Mouse (Mus musculus): ENCODE results near the gene 5330417C22Rik.
"Not testable (repeated sequence)": the region's sequence is repeated elsewhere in the genome, so short reads cannot be mapped to it uniquely, and the experiment has no call there.

5330417C22Rik gene

GRCm38 (mm10) chr3:108533114-108533885 is 3.0 kb downstream of the 5330417C22Rik start:
- DNase-seq (ENCODE audit: low read depth, low spot score), result no peak

DNA sequence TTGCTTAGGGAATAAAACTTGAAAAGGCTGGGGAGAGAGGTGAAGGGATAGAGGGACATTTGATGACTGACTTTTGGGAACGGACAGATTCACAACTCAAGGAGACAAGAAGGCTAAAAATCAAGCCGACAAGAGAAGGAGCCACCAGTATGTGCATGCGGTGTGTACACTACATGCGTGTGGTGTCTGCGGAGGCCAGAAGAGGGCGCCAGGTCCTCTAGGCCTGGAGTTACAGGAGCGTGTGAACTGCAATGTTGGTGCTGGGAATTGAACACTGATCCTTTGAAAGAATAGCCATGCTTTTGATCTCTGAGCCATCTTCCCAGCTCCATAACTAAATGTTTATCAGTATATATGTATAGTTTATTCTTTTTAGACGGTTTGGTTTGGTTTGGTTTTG is 7.8 kb downstream of the 5330417C22Rik start:
- no peak for DNase-seq (ENCODE audit: low read depth, low spot score)

- DNase-seq (ENCODE audit: low read depth, low spot score), result no peak
These were observed 12.9 kb downstream of the 5330417C22Rik start for GRCm38 (mm10) chr3:108523415-108523814.

GRCm38 (mm10) chr3:108518276-108518675 is 18.1 kb downstream of the 5330417C22Rik start:
- no peak for DNase-seq (ENCODE audit: low read depth, low spot score)

- peak; percentile 49 for DNase-seq (ENCODE audit: low read depth, low spot score)
These were observed 22.9 kb downstream of the 5330417C22Rik start for GRCm38 (mm10) chr3:108513465-108513864.

GRCm38 (mm10) chr3:108510716-108511483 is 25.4 kb downstream of the 5330417C22Rik start:
- no peak for DNase-seq (ENCODE audit: low read depth, low spot score)

- no peak for DNase-seq (ENCODE audit: low read depth, low spot score)
These were observed 26.2 kb downstream of the 5330417C22Rik start for GRCm38 (mm10) chr3:108510156-108510555.

DNA sequence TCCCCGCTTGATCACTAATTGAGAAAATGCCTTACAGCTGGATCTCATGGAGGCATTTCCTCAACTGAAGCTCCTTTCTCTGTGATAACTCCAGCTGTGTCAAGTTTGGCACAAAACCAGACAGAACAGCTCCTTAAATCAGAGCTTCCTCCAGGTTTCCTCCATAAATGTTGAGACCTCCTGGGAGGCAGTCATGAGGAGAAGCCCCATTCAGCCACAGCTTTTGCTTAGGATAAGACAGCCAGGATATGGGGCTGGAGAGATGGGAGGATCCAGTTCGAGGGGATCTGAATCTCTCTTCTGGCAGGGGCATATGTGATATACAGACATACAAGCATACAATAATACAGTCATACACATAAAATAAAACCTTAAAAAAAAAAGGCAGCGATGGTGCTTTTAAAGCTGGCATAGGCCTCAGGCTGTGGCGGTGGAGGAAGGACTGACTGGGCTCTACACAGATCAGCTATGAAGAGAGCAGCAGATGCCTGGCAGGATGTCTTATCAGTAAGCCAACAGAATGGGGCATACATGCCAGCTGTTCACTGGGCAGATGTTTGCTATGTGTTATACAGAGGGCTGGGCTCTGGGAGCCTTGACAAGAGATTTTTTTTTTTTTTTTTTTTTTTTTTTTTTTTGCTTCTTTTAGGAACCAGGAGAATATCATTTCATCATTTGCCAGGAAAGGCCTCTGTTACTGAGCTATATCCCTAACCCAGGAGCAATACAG is 27.4 kb downstream of the 5330417C22Rik start:
- DNase-seq (ENCODE audit: low read depth, low spot score), result no peak

DNA sequence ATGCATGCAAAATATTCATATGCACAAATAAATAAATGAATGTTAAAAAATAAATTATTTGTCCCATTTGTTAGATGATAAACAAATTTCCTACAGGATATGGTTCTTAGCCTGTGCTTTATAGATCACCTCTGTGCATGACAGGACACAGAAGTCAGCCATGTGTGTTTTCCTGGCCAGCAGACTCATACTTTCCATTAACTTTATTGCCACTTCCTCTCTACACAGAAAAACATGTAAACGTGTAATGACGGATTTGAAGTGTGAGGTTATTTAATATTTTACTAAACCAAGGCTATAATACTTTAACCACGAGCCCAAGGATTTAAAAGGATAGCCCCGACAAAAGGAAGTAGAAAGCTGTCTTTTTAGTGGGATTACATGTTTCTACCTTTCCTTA is 32.4 kb downstream of the 5330417C22Rik start:
- DNase-seq (ENCODE audit: low read depth, low spot score), result no peak

DNA sequence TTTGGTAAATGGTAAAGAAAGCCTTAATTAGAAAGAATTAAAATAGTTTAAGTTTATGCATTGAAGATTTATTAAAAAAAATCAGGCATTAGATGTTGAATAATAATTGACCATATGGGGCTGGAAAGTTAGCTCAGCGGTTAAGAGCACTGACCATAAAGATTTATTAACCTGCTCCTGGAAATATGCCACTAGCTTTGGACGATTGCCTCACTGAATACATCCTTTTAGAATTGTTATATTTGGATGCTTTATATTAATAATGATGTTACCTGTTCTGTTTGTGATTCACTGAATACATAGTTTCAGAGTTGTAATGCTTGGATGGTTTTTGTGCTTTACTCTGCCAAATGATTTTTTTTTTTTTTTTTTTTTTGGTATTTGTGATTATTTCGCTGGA is 34.9 kb downstream of the 5330417C22Rik start:
- DNase-seq (ENCODE audit: low read depth, low spot score), result not testable (repeated sequence)

DNA sequence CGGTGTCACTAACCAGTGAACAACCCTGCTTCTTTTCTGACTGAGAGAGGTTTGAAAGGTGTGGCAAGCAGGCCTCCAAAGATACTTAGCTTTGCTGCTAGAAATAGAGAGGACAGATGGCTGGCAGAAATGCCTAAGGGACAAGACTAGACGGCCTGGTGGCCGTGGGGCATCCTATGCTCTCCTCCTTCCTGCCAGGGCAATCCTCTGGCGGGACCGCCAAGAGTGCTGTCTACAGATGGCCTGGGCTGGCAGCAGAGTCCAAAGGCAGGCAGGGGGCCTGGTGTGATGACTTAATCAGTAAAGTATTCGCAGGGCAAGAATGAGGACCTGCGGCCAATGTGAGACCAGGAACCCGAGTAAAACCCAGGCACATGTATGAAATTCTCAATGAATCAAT is 36.5 kb downstream of the 5330417C22Rik start:
- DNase-seq (ENCODE audit: low read depth, low spot score), result no peak

GRCm38 (mm10) chr3:108497602-108498001 is 38.7 kb downstream of the 5330417C22Rik start:
- no peak for DNase-seq (ENCODE audit: low read depth, low spot score)

DNA sequence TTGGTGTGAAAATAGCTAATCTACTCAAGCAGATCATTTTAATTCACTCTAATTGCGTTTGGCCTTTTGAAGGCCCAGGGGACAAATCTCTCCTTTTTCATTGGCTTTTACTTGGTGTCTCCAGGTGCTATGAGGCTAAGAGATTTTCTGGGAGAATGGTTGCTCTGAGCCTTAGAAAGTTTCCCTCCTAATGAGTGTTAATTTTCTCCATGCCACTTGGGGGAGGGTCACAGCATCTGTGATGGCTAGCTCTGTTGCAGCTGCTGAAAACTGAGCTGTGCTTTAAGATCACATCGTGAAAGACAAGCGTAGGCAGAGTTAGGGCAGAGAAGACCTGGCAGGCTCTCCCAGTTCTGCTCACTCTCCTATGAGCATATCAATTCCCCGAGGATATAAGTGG is 40.9 kb downstream of the 5330417C22Rik start:
- no peak for DNase-seq (ENCODE audit: low read depth, low spot score)

- no peak for DNase-seq (ENCODE audit: low read depth, low spot score)
These were observed 41.4 kb downstream of the 5330417C22Rik start for GRCm38 (mm10) chr3:108494861-108495474.

DNA sequence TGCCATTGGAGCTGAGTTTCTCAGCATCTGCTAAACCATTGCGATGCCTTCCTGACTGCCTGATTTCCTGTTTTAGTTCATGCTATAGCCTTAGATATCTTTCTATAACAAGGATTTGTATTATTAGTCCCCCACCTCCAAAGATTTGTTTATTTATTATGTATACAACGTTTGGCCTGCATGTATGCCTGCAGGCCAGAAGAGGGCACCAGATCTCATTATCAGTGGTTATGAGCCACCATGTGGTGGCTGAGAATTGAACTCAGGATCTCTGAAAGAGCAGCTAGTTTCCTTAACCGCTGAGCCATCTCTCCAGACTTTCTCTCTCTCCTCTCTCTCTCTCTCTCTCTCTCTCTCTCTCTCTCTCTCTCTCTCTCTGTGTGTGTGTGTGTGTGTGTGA is 46.4 kb downstream of the 5330417C22Rik start:
- DNase-seq (ENCODE audit: low read depth, low spot score), result no peak

DNA sequence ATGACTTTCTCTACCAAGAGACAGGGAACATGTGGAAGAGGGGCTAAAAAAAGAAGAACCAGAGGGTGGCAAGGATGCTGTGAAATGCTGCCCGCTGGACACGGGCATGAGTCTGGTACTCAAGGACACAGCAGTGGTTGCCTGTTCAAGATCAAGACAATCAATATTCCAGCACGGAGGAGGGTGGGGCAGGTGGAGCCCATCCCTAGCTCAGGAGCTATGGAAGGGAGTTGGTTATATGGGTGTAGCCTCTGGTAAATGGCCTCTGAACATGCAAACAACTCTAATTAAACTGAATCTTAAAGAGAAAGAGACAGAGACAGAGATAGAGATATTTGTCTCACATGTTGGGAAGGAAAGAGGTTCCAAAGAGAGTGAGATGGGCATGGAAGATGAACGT is 51.6 kb downstream of the 5330417C22Rik start:
- DNase-seq (ENCODE audit: low read depth, low spot score), result no peak

DNA sequence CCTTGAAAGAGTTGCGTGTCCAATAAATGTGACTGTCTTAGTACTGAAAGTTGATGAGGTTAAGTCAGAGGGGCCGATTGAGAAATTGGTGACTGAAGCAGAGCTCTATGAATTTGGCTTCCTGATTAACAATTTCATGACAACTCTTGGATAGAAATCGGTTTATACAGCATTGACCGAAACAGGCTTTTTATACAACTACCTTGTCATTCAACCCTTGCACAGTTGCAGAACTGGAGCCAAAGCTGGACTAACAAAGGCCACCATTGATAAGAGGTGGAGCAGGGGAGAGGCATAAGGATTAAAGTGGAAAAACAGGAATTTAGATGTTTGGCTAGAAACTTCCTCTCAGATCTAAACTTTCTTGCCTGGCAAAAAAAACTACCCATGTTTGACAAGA is 57.5 kb downstream of the 5330417C22Rik start:
- DNase-seq (ENCODE audit: low read depth, low spot score), result no peak

DNA sequence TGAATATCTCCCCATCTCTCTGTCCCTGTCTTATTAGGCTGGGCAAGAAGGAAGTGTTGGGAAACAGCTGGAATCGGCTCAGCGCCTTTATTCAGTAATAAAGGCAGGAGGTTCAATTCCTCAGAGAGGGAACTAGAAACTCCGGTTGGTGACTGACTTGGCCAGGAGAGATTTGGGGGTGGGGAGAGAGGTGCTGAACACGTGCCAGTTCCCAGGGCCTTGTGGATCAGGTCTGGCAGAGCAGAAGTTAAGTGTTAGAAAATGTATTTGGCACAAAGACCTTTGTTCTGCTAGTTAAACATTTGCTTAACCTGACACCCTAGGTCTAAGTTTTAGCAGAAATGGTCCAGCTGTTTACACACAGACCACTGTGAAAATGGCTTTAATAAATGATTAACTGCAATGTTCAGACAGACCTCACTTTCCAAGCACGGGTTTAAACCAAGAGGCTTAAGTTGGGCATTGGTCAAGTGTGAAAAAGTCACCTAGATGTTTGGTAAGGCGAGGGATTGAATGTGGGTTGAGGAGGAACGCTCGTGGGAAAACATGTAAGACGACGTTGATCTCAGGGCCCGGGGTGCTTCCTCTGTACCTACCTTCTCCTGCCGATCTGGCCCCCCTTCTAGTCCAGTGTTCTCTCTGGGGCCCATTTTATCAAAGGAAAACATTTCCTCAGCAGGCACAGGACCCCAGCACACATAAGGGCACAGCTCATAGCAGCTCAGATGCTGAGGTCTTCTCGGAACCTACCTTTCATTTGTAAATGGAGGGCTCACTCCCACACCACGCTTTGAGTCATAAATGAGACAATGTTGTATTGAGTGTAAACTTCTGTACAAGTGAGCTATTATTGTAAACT is 59.3 kb downstream of the 5330417C22Rik start:
- no peak for DNase-seq (ENCODE audit: low read depth, low spot score)

DNA sequence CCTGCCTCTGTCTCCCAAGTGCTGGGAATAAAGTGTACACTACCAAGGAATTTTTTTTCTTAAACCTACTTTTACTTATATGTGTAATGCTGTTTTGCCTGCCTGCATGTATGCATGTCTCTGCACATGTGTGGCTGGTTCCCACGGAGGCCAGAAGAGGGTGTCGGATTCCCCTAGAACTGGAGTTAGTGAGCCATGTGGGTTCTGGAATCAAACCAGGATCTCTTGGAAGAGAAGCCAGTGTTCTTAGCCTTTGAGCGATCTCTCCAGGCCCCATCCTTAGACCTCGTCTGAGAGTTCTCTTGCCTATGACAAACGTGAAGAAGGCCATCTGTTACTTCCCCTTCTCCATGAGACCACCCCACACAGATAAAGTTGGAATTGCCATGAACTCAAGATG is 60.8 kb downstream of the 5330417C22Rik start:
- DNase-seq (ENCODE audit: low read depth, low spot score), result no peak

GRCm38 (mm10) chr3:108474969-108475368 is 61.4 kb downstream of the 5330417C22Rik start:
- no peak for DNase-seq (ENCODE audit: low read depth, low spot score)

- no peak for DNase-seq (ENCODE audit: low read depth, low spot score)
These were observed 68.6 kb downstream of the 5330417C22Rik start for GRCm38 (mm10) chr3:108467760-108468159.

Data from WW6 (cell line).